8 mouse cellular contexts compared by ENCODE assay signal in the genomic region with DNA sequence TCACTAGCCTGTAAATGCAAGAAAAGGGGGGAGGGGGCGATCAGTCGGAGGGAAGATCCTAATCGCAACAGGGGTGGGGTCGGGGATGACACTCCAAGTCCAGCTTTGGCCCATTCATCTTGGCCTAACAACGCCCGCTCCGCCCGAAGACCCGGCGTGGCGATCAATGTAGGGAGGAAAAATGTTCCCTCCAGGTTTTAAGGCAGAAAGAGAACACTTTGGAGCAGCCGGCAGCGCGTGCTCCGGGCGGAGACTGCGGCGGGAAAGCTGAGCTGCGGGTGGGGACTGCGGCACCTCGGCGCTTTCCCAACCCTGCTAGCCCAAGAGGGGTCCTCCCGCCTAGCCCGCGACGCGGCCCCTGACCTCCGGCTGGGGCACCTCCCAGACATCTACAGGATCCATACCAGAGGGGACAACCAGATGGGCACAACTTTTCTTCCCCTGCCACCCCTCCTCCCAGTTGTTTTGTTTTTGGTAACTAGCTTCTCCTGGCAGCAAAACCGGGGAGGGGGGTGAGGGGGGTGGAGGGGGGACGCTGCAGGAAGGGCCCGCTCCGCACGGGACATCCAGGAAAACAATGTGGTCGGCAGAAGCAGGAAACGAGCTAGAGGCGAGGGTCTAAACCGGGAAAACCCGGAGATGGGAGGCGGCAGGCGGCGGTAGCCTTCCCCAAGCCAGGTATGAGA. TPM values are rescaled to one million over a fixed set of nuclear protein-coding genes. Genes with fewer than 3 reads are reported as not detected.
DNase-seq lines count a peak whose midpoint lies in the region; ATAC-seq and TF ChIP-seq lines count a peak whose summit lies in the region.

No protein-coding gene starts in this region.

- H3K79me2 ChIP-seq in CH12.LX (replicated peaks; ENCODE audit: control insufficient read depth, extremely low read depth, insufficient read depth, poor library complexity, severe bottlenecking): peaks cover 58% of the 10 kb centered on the region

- no peak for TF ChIP-seq CTCF in CH12.LX (conservative IDR thresholded peaks at IDR 0.05 in 1 of 2, IDR thresholded peaks at IDR 0.05 in 1 of 2; ENCODE audit: low read depth in 2 of 2, low read length in 2 of 2)
- TF ChIP-seq CTCF in lung, adult 2 months (IDR thresholded peaks at IDR 0.05; ENCODE audit: insufficient read depth, low read length): no peak

- H3K9ac ChIP-seq in CH12.LX (ENCODE audit: insufficient read depth, low read depth): peak overlapping the region; percentile 56
- H3K9ac ChIP-seq in embryonic facial prominence, embryonic 13.5 days: peak overlapping the region; percentile 88
- peak overlapping the region; percentile 75 for H3K9ac ChIP-seq in heart, embryonic 15.5 days

- under 1% methylated on average over 41 of the region's 41 CpGs for WGBS in embryonic facial prominence, embryonic 13.5 days
- under 1% methylated on average over 41 of the region's 41 CpGs for WGBS in heart, embryonic 15.5 days
- WGBS in lung, adult 2 months: under 1% methylated on average over 41 of the region's 41 CpGs

- no peak for ATAC-seq in embryonic facial prominence, embryonic 13.5 days (ENCODE audit: insufficient number of reproducible peaks, insufficient read depth, low FRiP score, low TSS enrichment, low read depth)
- no peak for ATAC-seq in heart, embryonic 15.5 days (replicated peaks; ENCODE audit: insufficient number of reproducible peaks, insufficient read depth, low FRiP score, low read depth)

- H3K9me3 ChIP-seq in CH12.LX (replicated peaks; ENCODE audit: low read length): no peaks in the 10 kb centered on the region
- no peaks in the 10 kb centered on the region for H3K9me3 ChIP-seq in embryonic facial prominence, embryonic 13.5 days
- no peaks in the 10 kb centered on the region for H3K9me3 ChIP-seq in heart, embryonic 15.5 days (replicated peaks)

- peak overlapping the region; percentile 68 to 90 (median 86) for H3K4me3 ChIP-seq in CH12.LX (replicated peaks in 1 of 3; ENCODE audit: low read depth in 2 of 3, low read length in 2 of 3, poor library complexity in 1 of 3)
- H3K4me3 ChIP-seq in embryonic facial prominence, embryonic 13.5 days: peak overlapping the region; percentile 73
- peak overlapping the region; percentile 80 for H3K4me3 ChIP-seq in heart, embryonic 15.5 days
- H3K4me3 ChIP-seq in lung, adult 2 months (replicated peaks; ENCODE audit: extremely low read depth, low read depth, low read length): peak overlapping the region; percentile 91

- TF ChIP-seq EP300 in CH12.LX (IDR thresholded peaks at IDR 0.05; ENCODE audit: low read length): no peak

- no peak for DNase-seq in CH12.LX (ENCODE audit: extremely low read depth)
- peak; percentile 39 for DNase-seq in adrenal gland, adult 8-10 months
- peak; percentile 33 to 62 for DNase-seq in kidney, postnatal 36 days
- peak; percentile 52 for DNase-seq in lung, adult 2 months
- DNase-seq in retina, postnatal 1 day: peak; percentile 59
- no peak for DNase-seq in natural killer cell, adult 2 months (ENCODE audit: low spot score in 2 of 2)

- peaks cover 3 to 42% of the 10 kb centered on the region in 2 experiments for H3K4me1 ChIP-seq in CH12.LX (ENCODE audit: control insufficient read depth in 1 of 2, insufficient read depth in 2 of 2)
- peaks cover 50% of the 10 kb centered on the region for H3K4me1 ChIP-seq in embryonic facial prominence, embryonic 13.5 days
- H3K4me1 ChIP-seq in heart, embryonic 15.5 days (replicated peaks): peaks cover 51% of the 10 kb centered on the region
- peaks cover 22% of the 10 kb centered on the region for H3K4me1 ChIP-seq in lung, adult 2 months (ENCODE audit: control insufficient read depth, insufficient read depth, low read length)

- H3K27ac ChIP-seq in CH12.LX (ENCODE audit: insufficient read depth, low read depth): peak overlapping the region; percentile 88; the same call in 1 of the 2 replicates
- peak overlapping the region; percentile 97 for H3K27ac ChIP-seq in embryonic facial prominence, embryonic 13.5 days
- H3K27ac ChIP-seq in heart, embryonic 15.5 days: peak overlapping the region; percentile 96

- dilution Hi-C loops in CH12.LX (cut with MboI; ENCODE audit: extremely low pct_ligation_motif_present, extremely low pct_unique_long_range_greater_than_20kb, low sequenced_read_pairs): no loop called here

- in situ Hi-C loops in CH12.LX (cut with MboI; ENCODE audit: low pct_ligation_motif_present, low pct_unique_long_range_greater_than_20kb, low sequenced_read_pairs): no loop called here

- peaks cover 0 to 3% of the 10 kb centered on the region in 2 experiments for H3K36me3 ChIP-seq in CH12.LX (replicated peaks in 1 of 2; ENCODE audit: control insufficient read depth in 1 of 2, insufficient read depth in 1 of 2, low read length in 1 of 2)
- H3K36me3 ChIP-seq in embryonic facial prominence, embryonic 13.5 days: no peaks in the 10 kb centered on the region
- no peaks in the 10 kb centered on the region for H3K36me3 ChIP-seq in heart, embryonic 15.5 days

- TF ChIP-seq POLR2A in CH12.LX (IDR thresholded peaks at IDR 0.05; ENCODE audit: low read depth, low read length): no peak
- peak; percentile 2; the same call in 1 of the 2 replicates for TF ChIP-seq POLR2A in lung, adult 2 months (IDR thresholded peaks at IDR 0.05; ENCODE audit: borderline replicate concordance, extremely low read depth, low read depth, low read length)

- no peak for TF ChIP-seq RAD21 in CH12.LX (IDR thresholded peaks at IDR 0.05; ENCODE audit: low read depth, low read length)

- H3K4me2 ChIP-seq in CH12.LX (ENCODE audit: insufficient read depth, low read depth, poor library complexity, severe bottlenecking): peak overlapping the region; percentile 91
- peak overlapping the region; percentile 91 for H3K4me2 ChIP-seq in embryonic facial prominence, embryonic 13.5 days
- peak overlapping the region; percentile 94 for H3K4me2 ChIP-seq in heart, embryonic 15.5 days

- no peaks in the 10 kb centered on the region for H3K27me3 ChIP-seq in CH12.LX (replicated peaks)
- H3K27me3 ChIP-seq in embryonic facial prominence, embryonic 13.5 days: no peaks in the 10 kb centered on the region
- H3K27me3 ChIP-seq in heart, embryonic 15.5 days: no peaks in the 10 kb centered on the region

TF ChIP-seq in CH12.LX, 34 proteins besides CTCF, POLR2A, EP300 and RAD21:
- TF ChIP-seq ZMIZ1 (IDR thresholded peaks at IDR 0.05; ENCODE audit: low read depth, low read length) (no peak), MXI1 (IDR thresholded peaks at IDR 0.05; ENCODE audit: low read depth, low read length) (0 out of 2 replicates have a peak, but pooled peaks have one; percentile 20)

RNA-seq across cellular contexts. Expression of a gene that starts 1.4 kb away (rescaled TPM):
- total RNA-seq in CH12.LX (2012; rRNA removed) (19.9 and 28.1 TPM in 2 replicates), CH12.LX (2014; rRNA removed) (8.9 and 9.7 TPM in 2 replicates)
- polyA plus RNA-seq in CH12.LX (2012; ENCODE audit: insufficient read length, low read depth): 21.6 and 26.8 TPM in 2 replicates
- 10 to 100 TPM; 23.5 to 40.0 (median 32.9) TPM for total RNA-seq in adrenal gland, adult 8-10 months (2022)
- 16.6 and 20.0 TPM in 2 replicates for polyA plus RNA-seq in embryonic facial prominence, embryonic 13.5 days (2015; fragmentation: Nextera tagmentation; extraction: Ambion mirVana)
- polyA plus RNA-seq in heart, embryonic 15.5 days (2015; fragmentation: Nextera tagmentation; extraction: Ambion mirVana): 10.0 and 15.8 TPM in 2 replicates
- 25.6 and 34.8 TPM in 2 replicates for polyA plus RNA-seq in lung, adult 2 months (2012; rRNA removed)

RNA-seq across cellular contexts. Expression of a gene that starts 2.0 kb away (rescaled TPM):
- total RNA-seq in CH12.LX (2012; rRNA removed) (10.5 and 12.7 TPM in 2 replicates), CH12.LX (2014; rRNA removed) (18.9 and 22.4 TPM in 2 replicates)
- polyA plus RNA-seq in CH12.LX (2012; ENCODE audit: insufficient read length, low read depth): 19.1 and 21.7 TPM in 2 replicates
- total RNA-seq in adrenal gland, adult 8-10 months (2022): 1 to 10 TPM in 2 of 4 experiments, under 1 TPM in 2; 0.77 to 1.7 (median 1.1) TPM
- 3.3 and 3.5 TPM in 2 replicates for polyA plus RNA-seq in embryonic facial prominence, embryonic 13.5 days (2015; fragmentation: Nextera tagmentation; extraction: Ambion mirVana)
- 2.4 and 2.7 TPM in 2 replicates for polyA plus RNA-seq in heart, embryonic 15.5 days (2015; fragmentation: Nextera tagmentation; extraction: Ambion mirVana)
- 0.20 and 0.38 TPM in 2 replicates for polyA plus RNA-seq in lung, adult 2 months (2012; rRNA removed)

Comparison
In these comparisons a context has a peak if more than half of its experiments do, and no peak if none do; other contexts are left out.
1. DNase-seq: peak in adrenal gland, adult 8-10 months (single experiment), kidney, postnatal 36 days (2 of 2), lung, adult 2 months (single experiment) and retina, postnatal 1 day (single experiment); none in CH12.LX (single experiment) and natural killer cell, adult 2 months (0 of 2).
2. Peak in every context shown above with its lines, with median percentiles within 50 percentile points of each other: H3K27ac ChIP-seq, H3K4me2 ChIP-seq, H3K4me3 ChIP-seq and H3K9ac ChIP-seq.